Mouse (Mus musculus): ENCODE data around the gene Hmg20a. TPM values are rescaled to one million over a fixed set of nuclear protein-coding genes. Genes with fewer than 3 reads are reported as not detected.

The Hmg20a gene
- total and polyA plus RNA-seq, 3 experiments = 8.5 to 14.5 (median 13.6) TPM

- TF ChIP-seq JUND (conservative IDR thresholded peaks at IDR 0.05; ENCODE audit: low read depth, low read length) = no peak
- TF ChIP-seq SIN3A (IDR thresholded peaks at IDR 0.05; ENCODE audit: low read length) = no peak
- no peak for TF ChIP-seq ELF1 (IDR thresholded peaks at IDR 0.05; ENCODE audit: low read depth, low read length)
- TF ChIP-seq MYC (IDR thresholded peaks at IDR 0.05; ENCODE audit: low read depth, low read length) = no peak
- TF ChIP-seq E2F4 (IDR thresholded peaks at IDR 0.05; ENCODE audit: insufficient replicate concordance, low read depth, low read length) = no peak
- TF ChIP-seq CHD1 (IDR thresholded peaks at IDR 0.05; ENCODE audit: low read depth, low read length) = no peak
- TF ChIP-seq BHLHE40 (IDR thresholded peaks at IDR 0.05; ENCODE audit: low read depth, low read length) = no peak
- H3K4me2 ChIP-seq (ENCODE audit: insufficient read depth, low read depth, poor library complexity, severe bottlenecking) = no peak overlapping the region
- dilution Hi-C loops (cut with MboI; ENCODE audit: extremely low pct_ligation_motif_present, extremely low pct_unique_long_range_greater_than_20kb, low sequenced_read_pairs) (no loop called here), in situ Hi-C loops (cut with MboI; ENCODE audit: low pct_ligation_motif_present, low pct_unique_long_range_greater_than_20kb, low sequenced_read_pairs) (loop anchor here (5.0 to 10.0 kb wide), 2 partner anchors 82 to 299 kb away; no protein-coding TSS in a partner anchor)
- H3K36me3 ChIP-seq (replicated peaks in 1 of 2; ENCODE audit: control insufficient read depth in 1 of 2, insufficient read depth in 1 of 2, low read length in 1 of 2) = no peaks in the 10 kb centered on the region
- H3K79me2 ChIP-seq (replicated peaks; ENCODE audit: control insufficient read depth, extremely low read depth, insufficient read depth, poor library complexity, severe bottlenecking) = no peaks in the 10 kb centered on the region
- DNase-seq (ENCODE audit: extremely low read depth) = no peak
- no peaks in the 10 kb centered on the region for H3K9me3 ChIP-seq (replicated peaks; ENCODE audit: low read length)
- H3K9ac ChIP-seq (ENCODE audit: insufficient read depth, low read depth) = no peak overlapping the region
- peaks cover 3 to 16% of the 10 kb centered on the region in 2 experiments; a peak in 2 of 4 replicates for H3K4me1 ChIP-seq (ENCODE audit: control insufficient read depth in 1 of 2, insufficient read depth in 2 of 2)
- H3K4me3 ChIP-seq (replicated peaks in 1 of 3; ENCODE audit: low read depth in 2 of 3, low read length in 2 of 3, poor library complexity in 1 of 3) = no peak overlapping the region
- H3K27me3 ChIP-seq (replicated peaks) = no peaks in the 10 kb centered on the region
- H3K27ac ChIP-seq (ENCODE audit: insufficient read depth, low read depth) = no peak overlapping the region
These were observed 85.5 kb downstream of the Hmg20a start for GRCm38 (mm10) chr9:56503621-56504500.

GRCm38 (mm10) chr9:56504511-56504910 is 86.1 kb downstream of the Hmg20a start:
- Histone ChIP-seq H3K4me2 (ENCODE audit: insufficient read depth, low read depth, poor library complexity, severe bottlenecking) (no peak overlapping the region), H3K36me3 (replicated peaks in 1 of 2; ENCODE audit: control insufficient read depth in 1 of 2, insufficient read depth in 1 of 2, low read length in 1 of 2) (no peaks in the 10 kb centered on the region), H3K27ac (ENCODE audit: insufficient read depth, low read depth) (no peak overlapping the region), H3K4me1 (ENCODE audit: control insufficient read depth in 1 of 2, insufficient read depth in 2 of 2) (peaks cover 3 to 20% of the 10 kb centered on the region in 2 experiments; a peak in 2 of 4 replicates), H3K79me2 (replicated peaks; ENCODE audit: control insufficient read depth, extremely low read depth, insufficient read depth, poor library complexity, severe bottlenecking) (no peaks in the 10 kb centered on the region), H3K9ac (ENCODE audit: insufficient read depth, low read depth) (no peak overlapping the region), H3K27me3 (replicated peaks) (no peaks in the 10 kb centered on the region), H3K4me3 (replicated peaks in 1 of 3; ENCODE audit: low read depth in 2 of 3, low read length in 2 of 3, poor library complexity in 1 of 3) (no peak overlapping the region), H3K9me3 (replicated peaks; ENCODE audit: low read length) (no peaks in the 10 kb centered on the region)
- in situ Hi-C loops (cut with MboI; ENCODE audit: low pct_ligation_motif_present, low pct_unique_long_range_greater_than_20kb, low sequenced_read_pairs) = loop anchor here (5.0 to 10.0 kb wide), 2 partner anchors 82 to 300 kb away; no protein-coding TSS in a partner anchor
- no peak for DNase-seq (ENCODE audit: extremely low read depth)
- TF ChIP-seq BHLHE40 (IDR thresholded peaks at IDR 0.05; ENCODE audit: low read depth, low read length) (no peak), JUND (conservative IDR thresholded peaks at IDR 0.05; ENCODE audit: low read depth, low read length) (no peak), ZNF384 (IDR thresholded peaks at IDR 0.05; ENCODE audit: low read depth, low read length) (no peak), POLR2AphosphoS2 (IDR thresholded peaks at IDR 0.05; ENCODE audit: low read depth, low read length) (no peak), ZKSCAN1 (IDR thresholded peaks at IDR 0.05; ENCODE audit: borderline replicate concordance, low read depth, low read length) (no peak), E2F4 (IDR thresholded peaks at IDR 0.05; ENCODE audit: insufficient replicate concordance, low read depth, low read length) (no peak), TBP (conservative IDR thresholded peaks at IDR 0.05; ENCODE audit: low read depth, low read length) (no peak), PAX5 (IDR thresholded peaks at IDR 0.05; ENCODE audit: low read length) (no peak), JUN (IDR thresholded peaks at IDR 0.05; ENCODE audit: insufficient read depth, low read depth, low read length) (no peak), CHD1 (IDR thresholded peaks at IDR 0.05; ENCODE audit: low read depth, low read length) (no peak), HCFC1 (IDR thresholded peaks at IDR 0.05; ENCODE audit: low read depth, low read length) (no peak), MXI1 (IDR thresholded peaks at IDR 0.05; ENCODE audit: low read depth, low read length) (no peak), ELF1 (IDR thresholded peaks at IDR 0.05; ENCODE audit: low read depth, low read length) (no peak)
- dilution Hi-C loops (cut with MboI; ENCODE audit: extremely low pct_ligation_motif_present, extremely low pct_unique_long_range_greater_than_20kb, low sequenced_read_pairs) = no loop called here

Data from CH12.LX (cell line).